8 mouse cellular contexts compared by ENCODE assay signal in genomic region chr7:120842345-120843036, GRCm38 (mm10). TPM values are rescaled to one million over a fixed set of nuclear protein-coding genes. Genes with fewer than 3 reads are reported as not detected.
A peak's percentile ranks its signal among the peaks of the same experiment; 100 is the strongest.
DNase-seq lines count a peak whose midpoint lies in the region; ATAC-seq lines count a peak whose summit lies in the region.

Gene Eef2k, plus strand, starts transcription at chr7:120842831.

- ATAC-seq in hindbrain, embryonic 12.5 days (ENCODE audit: low FRiP score): peak; percentile 91

- peaks cover 17% of the 10 kb centered on the region for H3K4me1 ChIP-seq in hindbrain, embryonic 12.5 days

- peaks cover 13% of the 10 kb centered on the region for H3K27me3 ChIP-seq in hindbrain, embryonic 12.5 days

- H3K9me3 ChIP-seq in hindbrain, embryonic 12.5 days (replicated peaks): no peaks in the 10 kb centered on the region

- H3K4me3 ChIP-seq in hindbrain, embryonic 12.5 days: peak within 1 kb of the TSS; percentile 65

- 4% methylated on average over 34 of the region's 35 CpGs for WGBS in hindbrain, embryonic 12.5 days

- peak within 1 kb of the TSS; percentile 92 for H3K27ac ChIP-seq in hindbrain, embryonic 12.5 days

- peak; percentile 95 for DNase-seq in ZHBTc4 (ENCODE audit: low read depth, low spot score)
- DNase-seq in cerebellum, postnatal 14 days: peak; percentile 82 to 85
- peak; percentile 74 to 76 for DNase-seq in frontal cortex, postnatal 14 days (ENCODE audit: low spot score in 2 of 2)
- peak; percentile 81 to 85 for DNase-seq in layer of hippocampus, postnatal 36 days
- DNase-seq in lung, postnatal 25 days (ENCODE audit: low spot score): peak; percentile 89
- peak; percentile 92 for DNase-seq in right cerebral cortex, adult 18-20 months
- peak; percentile 68 for DNase-seq in urinary bladder, postnatal 10 days (ENCODE audit: low spot score)

- H3K9ac ChIP-seq in hindbrain, embryonic 12.5 days: peak within 1 kb of the TSS; percentile 88

- H3K4me2 ChIP-seq in hindbrain, embryonic 12.5 days (replicated peaks): peak within 1 kb of the TSS; percentile 69

- no peaks in the 10 kb centered on the region for H3K36me3 ChIP-seq in hindbrain, embryonic 12.5 days

RNA-seq across cellular contexts. Expression of gene Eef2k, which starts in this region (rescaled TPM):
- polyA plus RNA-seq in hindbrain, embryonic 12.5 days (2016; fragmentation: Nextera tagmentation; extraction: Ambion mirVana): 32.5 and 34.8 TPM in 2 replicates
- 10 to 100 TPM; 24.8 to 26.7 TPM for total RNA-seq in layer of hippocampus, postnatal 36 days (2021)

Comparison
In these comparisons a context has a peak if more than half of its experiments do, and no peak if none do; other contexts are left out.
1. Peak in every context shown above with its lines: DNase-seq, ATAC-seq, H3K4me3 ChIP-seq and H3K27ac ChIP-seq.